Mouse (Mus musculus): ENCODE results near the gene Hdac10.

Gene Hdac10

DNA sequence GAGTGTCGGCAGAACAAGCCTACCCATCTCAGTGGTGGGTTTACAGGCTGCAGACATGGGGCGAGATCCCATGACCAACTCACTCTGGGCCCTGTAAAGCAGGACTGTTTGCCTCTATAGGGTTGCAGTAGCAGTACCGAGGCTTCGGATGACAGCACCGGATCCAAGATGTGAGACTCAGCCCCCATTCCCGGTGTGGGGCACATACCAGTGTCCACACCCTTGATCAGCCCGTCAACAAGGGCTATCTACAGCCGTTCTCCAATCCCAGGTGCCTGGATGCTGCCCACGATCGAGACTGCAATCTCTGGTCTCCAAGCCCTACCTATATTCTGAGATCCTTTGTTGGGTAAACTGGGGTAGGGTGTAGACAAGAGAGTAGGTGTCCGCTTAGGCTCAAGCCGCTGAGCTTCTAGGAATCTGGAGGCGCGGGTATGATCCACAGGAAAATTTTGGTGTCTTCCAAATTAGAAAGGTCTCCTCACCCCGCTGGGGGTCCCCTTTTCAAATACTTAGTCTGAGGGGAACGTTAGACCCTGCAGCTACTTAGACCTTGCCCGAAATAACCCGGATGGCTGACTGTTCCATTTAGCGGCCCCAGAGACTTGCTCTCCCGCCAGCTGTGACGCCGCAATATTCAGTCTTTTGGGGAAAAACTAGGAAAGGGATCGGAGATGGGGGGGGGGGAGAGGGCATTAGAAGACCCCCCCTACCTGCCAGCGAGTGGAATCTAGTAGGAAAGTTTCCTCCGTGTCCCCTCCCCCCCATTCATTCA, 20.2 kb upstream of the Hdac10 start:
- no peak for DNase-seq (ENCODE audit: low read depth, low spot score)

DNA sequence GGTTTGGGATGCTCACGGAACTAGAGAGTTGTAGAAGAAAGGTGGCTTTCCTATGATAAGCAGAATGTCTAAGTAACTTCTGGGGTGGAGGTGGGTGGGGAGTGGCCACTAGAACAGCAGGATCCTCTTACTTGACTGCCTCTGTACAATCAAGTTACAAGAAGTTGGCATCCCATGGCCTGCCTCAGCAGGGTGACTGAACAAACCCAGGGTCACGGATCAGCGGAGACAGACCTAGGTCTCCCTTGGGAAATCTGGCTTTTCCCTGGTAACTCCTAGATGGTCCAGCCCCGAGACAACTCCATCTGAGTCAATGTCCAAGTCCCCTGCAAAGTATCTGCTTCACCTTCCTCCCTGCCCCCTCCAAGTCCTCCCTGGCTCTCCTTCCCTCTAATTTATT, 19.4 kb upstream of the Hdac10 start:
- no peak for DNase-seq (ENCODE audit: low read depth, low spot score)

DNA sequence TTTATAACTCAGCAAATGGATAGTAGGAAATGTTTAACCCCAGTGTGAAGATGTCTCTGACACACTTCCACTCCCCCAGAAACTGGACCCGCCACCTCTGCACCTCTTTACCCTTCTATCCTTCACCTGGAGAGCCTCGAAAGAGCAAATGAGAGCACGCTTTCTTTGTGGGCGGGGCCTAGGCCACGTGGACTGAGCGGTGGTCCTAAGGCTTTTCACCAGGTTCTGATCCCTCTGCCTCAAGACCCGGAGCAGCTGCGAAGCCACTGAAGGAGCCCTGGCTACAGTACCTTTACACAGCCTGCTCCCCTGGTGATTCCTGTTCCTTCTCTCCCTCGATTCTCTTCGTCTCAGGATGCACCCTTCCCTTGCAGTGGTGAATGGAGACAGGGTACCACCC, 19.0 kb upstream of the Hdac10 start:
- no peak for DNase-seq (ENCODE audit: low read depth, low spot score)

DNA sequence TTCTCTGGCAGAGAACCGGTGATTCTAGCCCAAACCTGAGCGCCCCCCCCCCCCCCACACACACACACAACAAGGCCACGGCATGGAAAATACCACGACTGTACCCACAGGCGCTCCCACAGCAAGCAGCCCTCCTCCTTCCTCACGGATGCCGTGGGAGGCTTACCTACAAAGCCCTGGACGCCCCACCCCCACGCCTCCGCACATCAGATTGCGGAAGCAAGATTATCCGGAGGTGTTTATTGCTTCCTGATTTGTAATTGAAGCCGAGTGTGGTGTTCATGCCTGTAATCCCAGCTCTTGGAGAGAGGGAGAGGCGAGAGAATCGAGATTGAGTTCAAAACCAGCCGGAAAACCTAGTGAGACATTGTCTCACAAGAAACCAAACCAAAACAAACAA, 18.5 kb upstream of the Hdac10 start:
- DNase-seq (ENCODE audit: low read depth, low spot score), result peak; percentile 58

DNA sequence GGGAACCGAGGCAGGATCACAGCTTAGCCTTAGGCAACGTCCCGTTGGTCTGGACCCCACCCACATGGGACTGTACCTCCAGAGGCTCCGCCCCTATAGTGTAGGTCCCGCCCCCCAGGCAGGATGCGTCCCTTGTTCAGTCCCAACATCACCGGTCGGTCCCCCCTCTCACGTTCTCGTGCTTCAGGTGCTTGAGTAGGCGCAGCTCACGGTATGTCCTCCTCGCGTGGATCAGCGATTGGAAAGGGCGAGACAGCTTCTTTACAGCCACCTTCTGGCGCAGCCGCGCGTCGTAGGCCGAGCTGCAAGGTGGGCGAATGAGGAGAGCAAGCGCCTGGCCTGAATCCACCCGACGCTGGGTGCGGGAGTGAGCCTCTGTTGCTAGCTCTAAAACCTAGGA, 18.0 kb upstream of the Hdac10 start:
- DNase-seq (ENCODE audit: low read depth, low spot score), result no peak

DNA sequence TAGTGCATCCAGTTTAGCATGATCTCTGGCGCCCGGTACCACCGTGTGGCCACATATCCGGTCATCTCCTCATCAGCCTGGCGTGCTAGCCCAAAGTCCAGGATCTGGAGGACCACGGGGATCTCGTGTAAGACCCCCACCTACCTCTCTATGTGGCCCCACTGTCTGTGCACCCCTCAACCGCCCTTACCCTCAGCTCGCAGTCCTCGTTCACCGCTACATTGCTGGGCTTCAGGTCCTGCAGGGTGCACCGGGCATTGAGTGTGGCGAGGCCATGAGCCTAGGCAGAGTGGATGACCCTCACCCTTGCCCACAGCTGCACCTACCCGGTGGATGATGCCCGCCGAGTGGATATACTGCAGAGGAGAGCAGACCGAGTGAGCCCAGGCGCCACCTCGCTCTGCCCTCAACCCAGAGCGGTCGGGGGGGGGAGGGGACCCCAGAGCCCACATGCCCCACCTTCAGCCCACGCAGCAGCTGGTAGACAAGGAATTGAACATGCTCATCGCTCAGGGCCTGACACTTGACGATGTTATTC, 17.4 kb upstream of the Hdac10 start:
- no peak for DNase-seq (ENCODE audit: low read depth, low spot score)

DNA sequence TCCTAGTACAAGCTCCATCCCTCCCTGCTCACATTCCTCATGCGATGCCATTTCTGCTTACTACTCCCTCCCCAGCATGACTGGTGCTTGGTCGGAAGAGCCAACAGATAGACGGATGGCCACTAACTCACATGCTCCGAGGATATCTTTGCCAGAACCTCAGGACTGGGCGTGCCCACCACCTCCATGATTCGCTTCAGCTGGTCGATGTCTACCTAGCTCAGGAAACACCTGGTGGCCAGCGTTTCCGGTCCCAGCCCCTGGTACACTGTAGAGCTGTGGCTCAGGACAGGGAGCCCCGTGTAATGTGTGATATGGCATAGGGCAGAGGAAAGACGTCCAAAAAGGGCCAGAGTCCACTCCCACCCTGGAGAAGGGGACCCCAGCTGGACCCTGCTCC, 16.5 kb upstream of the Hdac10 start:
- no peak for DNase-seq (ENCODE audit: low read depth, low spot score)

DNA sequence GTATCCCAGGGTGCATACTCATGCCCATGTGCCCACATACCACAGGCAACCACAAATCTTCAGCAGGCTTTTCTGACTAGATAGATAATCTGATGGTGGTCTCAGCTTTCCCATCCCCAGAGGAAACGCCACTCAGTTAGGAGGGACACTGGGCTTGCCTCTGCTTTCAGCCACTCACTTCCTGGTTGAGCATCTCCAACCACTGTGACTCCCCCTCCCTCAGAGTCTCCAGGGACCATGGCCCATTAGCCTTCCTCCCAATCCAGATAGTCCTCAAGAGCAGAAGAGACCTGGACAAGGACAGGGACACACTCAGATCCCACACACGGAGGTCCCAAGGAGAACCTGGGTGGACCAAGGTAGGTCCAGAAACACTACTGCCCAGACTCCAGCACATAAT, 14.6 kb upstream of the Hdac10 start:
- no peak for DNase-seq (ENCODE audit: low read depth, low spot score)

DNA sequence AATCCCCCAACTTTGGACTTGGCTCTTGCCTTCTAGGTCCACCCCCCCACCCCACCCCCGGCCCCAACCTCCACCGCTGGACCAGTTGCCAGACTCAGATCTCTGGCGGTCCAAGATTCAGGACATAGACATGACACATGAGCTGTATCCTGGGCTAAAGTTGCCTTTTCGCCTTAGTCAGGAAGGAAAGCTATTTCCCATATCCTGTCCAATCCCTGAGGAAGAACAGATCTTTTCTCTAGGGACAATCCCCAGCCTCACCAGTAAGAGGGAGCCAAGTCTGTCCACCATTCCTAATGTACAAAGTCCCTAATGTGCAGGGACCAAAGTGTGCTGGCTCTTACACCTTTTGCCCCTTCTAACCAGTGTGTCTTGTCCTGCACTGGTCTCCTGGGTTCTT, 13.4 kb upstream of the Hdac10 start:
- no peak for DNase-seq (ENCODE audit: low read depth, low spot score)

DNA sequence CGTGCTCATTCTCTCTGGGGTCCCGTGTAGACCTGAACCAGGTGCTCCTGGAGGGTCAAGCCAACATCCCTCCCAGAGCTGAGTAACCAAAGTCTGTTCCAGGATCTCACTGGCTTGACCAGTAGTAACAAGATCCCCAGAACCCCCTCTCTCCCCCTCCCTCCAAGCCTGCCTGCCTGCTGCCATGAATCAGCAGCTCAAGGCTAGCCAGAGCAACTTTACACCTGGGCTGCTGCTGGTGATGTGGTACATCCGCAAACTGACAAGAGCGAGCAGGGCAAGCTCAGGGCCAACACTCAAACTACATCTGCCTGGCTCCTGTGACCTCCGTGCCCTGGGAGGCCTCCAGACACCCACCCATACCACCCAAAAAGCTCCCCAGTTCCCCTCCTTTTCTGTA, 12.9 kb upstream of the Hdac10 start:
- DNase-seq (ENCODE audit: low read depth, low spot score), result no peak

DNA sequence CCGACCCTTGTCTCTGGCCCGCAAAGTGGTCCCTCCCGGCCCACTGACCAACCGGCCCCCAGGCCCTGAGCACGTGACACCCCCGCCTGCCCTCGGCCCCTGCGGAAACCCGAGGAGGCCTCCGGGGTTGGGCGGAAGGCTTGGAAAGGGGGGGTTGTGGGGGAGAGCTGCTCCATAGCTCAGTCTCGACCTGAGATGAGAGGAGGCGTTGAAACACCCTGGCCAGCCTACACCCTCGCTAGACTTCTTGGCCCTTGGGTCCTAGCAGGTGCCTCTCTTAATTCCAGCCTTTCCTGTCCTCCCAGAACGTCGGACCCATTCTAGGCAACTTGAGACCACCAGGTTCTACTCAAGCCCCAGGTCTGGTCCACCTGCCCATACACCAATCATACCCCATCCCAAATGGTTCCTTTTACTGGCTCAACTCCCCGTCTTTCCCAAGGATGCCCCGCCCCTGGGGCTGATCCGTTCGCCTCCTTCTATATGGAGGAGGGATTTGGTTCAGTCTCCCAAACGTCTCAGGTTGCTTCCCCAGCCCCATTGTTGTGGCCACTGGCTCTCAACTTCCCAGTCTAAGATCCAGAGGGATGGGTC, 12.3 kb upstream of the Hdac10 start, which contains the start of gene Mapk12:
Gene Mapk12, minus strand, starts transcription at position 45 of the 594 bp plus-strand sequence.
- DNase-seq (ENCODE audit: low read depth, low spot score), result no peak

DNA sequence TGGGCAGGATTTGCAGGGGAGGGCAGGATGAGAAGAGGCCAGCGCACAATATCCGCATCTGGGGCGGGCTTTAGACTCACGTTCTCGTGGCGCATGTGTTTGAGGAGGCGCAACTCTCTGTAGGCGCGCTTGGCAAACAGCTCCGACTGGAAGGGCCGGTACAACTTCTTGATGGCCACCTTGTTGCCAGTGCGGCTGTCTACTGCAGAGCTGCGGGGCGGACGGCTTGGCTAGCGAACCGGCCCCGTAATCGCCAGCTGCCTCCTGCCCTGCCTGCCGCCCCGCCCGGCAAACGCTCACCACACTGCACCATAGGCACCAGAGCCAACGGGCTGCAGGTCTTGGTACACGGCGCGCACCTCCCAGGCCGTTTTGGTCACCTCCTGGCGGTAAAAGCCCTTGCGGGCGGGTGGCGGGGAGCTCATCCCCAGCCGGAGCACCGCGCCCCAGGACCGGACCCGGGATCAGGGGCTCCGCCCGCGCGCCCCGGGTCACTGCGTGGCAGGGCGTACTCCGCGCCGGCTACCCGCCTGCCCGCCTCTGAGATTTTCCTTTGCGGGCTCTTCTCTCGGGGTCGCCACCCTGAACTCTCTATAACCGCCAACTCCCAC, 11.7 kb upstream of the Hdac10 start:
- no peak for DNase-seq (ENCODE audit: low read depth, low spot score)

DNA sequence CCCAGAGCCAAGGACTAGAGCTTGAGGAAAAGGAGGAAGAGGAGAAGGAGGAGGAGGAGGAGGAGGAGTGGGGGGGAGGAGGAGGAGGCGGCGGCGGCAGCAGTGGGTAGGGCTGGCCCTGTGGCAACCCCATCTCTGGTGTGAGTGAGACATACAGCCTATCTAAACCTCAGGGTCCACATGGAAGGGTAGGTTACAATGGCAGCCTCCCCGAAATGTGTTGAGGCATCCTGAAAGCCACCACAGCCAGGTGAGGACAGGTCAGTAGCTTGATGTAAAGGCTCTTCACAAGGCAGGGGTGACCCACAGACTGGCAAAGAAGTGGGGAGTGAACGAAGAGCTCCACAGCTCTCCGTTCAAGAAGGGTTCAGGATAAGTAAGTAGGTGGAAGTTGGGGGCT, 10.0 kb upstream of the Hdac10 start:
- no peak for DNase-seq (ENCODE audit: low read depth, low spot score)

DNA sequence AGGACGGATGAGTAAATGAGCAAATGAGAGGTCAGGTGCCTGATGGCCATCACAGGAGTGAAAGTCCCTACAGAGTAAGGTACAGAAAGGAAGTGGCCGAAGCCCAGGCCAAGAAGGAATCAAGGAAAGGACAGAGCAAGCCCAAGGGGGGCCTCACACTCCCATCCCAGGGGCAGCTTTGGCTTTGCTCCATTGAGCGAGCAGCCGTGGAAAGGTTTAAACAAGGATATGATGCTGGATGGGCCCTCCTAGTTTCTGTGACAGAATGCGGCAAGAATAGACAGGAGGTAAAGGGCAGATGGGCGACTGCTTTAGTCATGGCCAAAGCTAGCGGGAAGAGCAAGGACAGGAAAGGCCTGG, 9.5 kb upstream of the Hdac10 start:
- no peak for DNase-seq (ENCODE audit: low read depth, low spot score)

DNA sequence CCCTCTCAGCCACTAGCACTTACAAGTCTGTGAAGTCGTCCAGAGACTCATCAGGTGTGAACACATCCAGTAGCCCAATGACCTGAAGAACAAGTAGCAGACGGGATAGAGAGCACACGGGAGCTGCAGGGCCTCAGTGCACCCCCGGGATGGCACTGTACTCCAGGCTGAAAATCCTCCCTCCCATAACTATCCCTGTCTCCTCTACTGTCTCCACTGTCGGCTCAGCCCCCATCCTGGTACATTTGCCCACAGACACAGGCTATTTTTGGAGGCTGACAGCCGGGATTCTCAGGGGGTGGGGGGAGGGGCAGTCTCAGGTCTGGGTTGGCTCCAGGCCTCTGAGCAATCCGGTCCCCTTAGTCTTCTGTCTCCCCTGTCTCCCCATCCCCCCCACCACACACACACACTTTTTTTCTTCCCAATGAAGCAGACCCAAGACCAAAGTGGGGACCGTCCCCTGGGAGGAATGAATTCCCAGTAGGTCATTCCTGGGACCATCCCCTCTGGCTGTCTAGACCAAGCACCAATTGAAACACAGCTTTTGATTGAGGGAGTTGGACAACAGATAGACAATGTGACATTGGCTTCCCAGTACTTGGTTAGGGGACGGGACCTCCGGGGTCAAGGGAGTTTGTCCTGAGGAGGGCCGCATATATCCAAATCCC, 9.0 kb upstream of the Hdac10 start:
- no peak for DNase-seq (ENCODE audit: low read depth, low spot score)

DNA sequence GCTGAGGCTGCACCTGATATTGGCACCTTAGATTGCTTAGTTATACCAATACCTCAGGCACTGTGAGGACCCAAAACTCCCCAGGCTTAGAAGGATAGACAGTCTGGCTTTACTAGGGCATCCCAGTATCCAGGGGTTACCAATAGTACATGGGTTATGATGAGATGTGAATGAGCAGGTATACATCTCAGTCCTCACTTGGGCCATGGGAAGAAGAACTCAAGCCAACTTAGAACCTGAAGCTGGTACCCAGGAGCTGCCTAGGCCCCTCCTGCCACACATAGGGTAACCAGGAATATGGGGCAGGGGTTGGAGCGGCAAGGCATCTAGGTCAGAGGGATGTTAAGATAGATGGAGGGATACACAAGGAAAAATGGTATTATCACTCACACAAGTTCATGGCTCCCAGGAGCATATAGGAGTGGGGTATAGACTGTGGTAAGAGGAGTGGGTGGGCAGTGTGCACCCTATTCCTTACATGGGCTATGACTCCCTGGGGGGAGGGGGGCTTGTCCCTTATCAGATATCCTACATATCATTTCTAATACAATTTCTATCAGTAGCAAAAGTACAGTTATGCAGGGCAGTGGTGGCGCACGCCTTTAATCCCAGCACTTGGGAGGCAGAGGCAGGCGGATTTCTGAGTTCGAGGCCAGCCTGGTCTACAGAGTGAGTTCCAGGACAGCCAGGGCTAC, 8.1 kb upstream of the Hdac10 start:
- no peak for DNase-seq (ENCODE audit: low read depth, low spot score)

DNA sequence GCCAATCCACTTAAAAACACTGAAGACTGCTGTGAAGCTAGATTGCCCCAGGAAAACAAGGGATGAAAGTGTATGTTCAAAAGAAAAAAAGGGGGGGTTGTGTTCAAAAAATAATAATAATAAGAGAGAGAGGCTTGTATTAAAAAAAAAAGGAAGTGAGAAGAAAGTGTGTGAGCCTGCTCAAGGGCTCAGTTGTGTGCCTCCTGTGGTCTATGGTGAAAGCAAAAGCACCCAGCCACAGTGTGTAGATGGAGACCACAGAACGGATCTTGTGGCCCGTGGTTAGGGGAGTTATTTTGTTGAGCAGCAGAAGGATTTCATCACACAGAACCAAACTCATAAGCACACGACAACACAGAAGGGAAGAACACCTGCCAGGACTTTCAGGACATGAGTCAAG, 2.8 kb upstream of the Hdac10 start:
- no peak for DNase-seq (ENCODE audit: low read depth, low spot score)

DNA sequence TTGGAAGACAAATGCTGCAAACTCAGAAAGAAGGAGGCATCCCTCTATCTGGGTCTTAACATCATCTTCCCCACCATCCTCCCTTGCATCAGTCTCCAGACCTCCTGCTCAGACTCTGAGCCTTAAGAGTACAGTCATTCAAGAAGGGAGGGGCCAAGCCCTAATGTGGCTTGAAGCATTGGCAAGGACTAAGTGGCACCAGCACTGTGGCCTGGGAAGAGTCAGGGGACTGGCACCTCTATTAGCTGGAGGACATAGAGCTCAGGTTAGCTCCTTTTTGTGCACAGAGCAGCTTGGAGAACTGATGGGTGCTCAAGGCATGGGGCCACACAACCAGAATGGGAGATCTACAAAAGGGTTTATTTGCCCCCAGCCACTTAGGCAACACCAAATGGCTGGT, 1.7 kb upstream of the Hdac10 start:
- DNase-seq (ENCODE audit: low read depth, low spot score), result no peak

DNA sequence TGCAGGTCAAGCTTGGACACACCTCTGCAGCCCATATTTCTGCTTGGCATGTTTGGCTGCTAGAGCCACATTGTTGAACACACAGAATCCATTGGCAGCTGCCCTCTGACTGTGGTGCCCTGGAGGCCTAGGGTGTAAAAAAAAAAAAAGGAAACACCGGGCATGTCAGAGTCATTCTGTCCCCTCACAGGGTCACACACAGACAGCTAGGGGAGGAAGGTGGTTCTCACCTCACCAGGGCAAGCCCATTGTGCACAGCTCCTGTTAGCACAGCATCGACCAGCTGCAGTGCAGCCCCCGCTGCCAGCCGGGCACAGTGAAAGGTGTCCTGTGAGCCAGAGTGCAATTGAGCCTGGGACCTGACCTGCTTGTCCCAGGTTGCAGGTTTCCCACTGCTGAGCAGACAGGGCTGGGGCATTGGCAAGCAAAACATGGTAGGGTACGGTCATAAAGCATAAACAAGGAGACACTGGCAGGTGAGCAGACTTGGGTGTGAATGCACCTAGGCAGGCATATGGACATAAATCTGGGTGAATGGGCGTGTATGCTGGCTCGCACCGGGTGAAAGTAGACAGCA, 1.0 kb downstream of the Hdac10 start:
- no peak for DNase-seq (ENCODE audit: low read depth, low spot score)

DNA sequence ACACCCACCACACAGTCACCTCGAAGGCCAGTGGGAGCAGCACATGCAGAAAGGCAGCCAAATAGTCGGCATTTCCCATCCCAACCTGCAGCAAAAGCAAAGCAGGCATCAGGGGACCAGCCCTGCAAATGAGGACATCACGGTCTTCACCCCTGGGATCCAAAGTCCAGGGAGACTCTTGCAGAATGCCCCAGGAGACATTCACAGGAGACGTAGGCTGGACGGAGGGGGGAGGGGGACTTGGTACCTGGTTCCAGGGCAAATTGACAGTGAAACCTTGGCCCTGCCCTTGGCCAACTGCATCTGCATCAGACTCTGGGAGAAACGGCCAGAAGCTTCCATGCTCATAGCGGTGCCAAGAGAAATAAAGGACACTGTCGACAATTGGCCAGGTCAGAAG, 1.9 kb downstream of the Hdac10 start:
- DNase-seq (ENCODE audit: low read depth, low spot score), result no peak

DNA sequence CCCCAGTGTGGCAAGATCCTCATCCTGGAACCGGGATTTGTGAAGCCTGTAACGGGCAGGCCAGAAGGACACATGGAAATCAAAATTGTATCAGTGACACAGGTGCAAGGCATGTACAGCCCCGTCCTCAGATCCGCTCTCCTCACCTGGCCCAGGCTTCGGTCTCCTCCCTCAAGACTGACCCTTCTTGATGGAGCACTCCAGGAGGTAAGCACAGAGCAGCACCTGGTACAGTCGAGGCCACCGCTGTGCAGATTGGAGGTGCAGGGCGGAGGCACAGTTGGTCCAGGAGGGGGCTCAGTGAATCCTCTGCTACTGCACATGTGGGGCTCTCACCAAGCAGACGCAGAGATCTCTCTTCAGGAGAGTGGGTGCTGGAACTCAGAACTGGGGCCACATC, 3.1 kb downstream of the Hdac10 start:
- DNase-seq (ENCODE audit: low read depth, low spot score), result no peak

DNA sequence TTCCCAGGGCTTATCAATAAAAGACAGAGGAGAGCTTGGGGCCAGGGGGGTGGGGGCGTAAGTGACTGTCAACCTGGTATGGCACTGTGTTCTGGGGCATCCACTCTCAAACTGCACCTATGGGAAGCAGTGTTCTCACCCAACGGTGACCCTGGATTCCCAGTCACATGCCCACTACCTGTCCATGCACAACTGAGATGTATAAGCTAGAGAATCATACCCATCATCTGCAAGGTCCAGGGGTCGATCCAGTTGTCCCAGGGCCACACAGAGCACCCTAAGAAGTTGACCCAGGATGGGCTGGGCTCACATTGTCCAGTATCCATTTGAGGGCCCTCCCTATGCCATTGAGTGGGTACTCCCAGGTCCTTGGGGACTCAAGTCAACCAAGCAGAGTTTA, 4.2 kb downstream of the Hdac10 start:
- no peak for DNase-seq (ENCODE audit: low read depth, low spot score)

All from retina, postnatal 7 days (tissue).